Mouse (Mus musculus): ENCODE results near the gene Map2k3. TPM values are rescaled to one million over a fixed set of nuclear protein-coding genes. Genes with fewer than 3 reads are reported as not detected.

Gene Map2k3
- polyA plus RNA-seq, 1 experiment from 2014 or later = 80.0 TPM

DNA sequence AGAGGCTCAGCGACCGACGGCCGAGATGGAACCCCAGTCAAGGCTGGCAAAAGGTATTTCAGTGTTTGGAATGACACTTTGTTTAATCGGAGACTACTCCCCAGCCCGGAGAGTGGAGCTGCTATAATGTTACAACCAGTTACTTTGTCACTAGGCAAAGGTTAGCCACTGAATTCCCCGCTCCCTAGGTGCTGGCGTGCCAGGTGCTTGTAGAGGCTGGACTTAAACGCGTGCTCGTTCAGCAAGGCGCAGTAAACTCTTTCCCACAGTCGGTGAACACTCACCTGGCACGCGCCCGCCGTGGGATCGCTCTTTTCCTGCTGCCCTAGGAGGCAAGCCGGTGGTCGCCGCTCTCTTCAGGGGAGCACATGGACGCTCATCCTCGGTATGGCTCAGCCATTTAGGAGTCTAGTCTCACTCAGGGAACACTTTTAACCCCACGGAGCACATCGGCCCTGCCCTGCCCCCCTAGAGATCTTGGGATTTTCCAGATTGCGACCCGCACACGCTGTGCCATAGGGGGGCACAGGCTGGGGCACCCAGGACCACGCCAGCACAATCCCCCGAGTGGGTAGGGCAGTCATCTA is 458 bp upstream of the Map2k3 start:
- no peaks in the 10 kb centered on the region for H3K9me3 ChIP-seq (ENCODE audit: control insufficient read depth, low read depth, low read length)
- 1% methylated on average over 30 of the region's 30 CpGs for WGBS
- no peaks in the 10 kb centered on the region for H3K36me3 ChIP-seq (ENCODE audit: control insufficient read depth, insufficient read depth, low read length)
- peak overlapping the region; percentile 28; the same call in 1 of the 2 replicates for H3K9ac ChIP-seq (replicated peaks; ENCODE audit: low read depth, low read length)
- H3K4me3 ChIP-seq (ENCODE audit: low read depth, low read length) = peak overlapping the region; percentile 76
- peaks cover 34% of the 10 kb centered on the region for H3K4me1 ChIP-seq (ENCODE audit: control insufficient read depth, insufficient read depth, low read length)
- peak; percentile 25; the same call in 1 of the 2 replicates for ATAC-seq (ENCODE audit: insufficient number of reproducible peaks, insufficient read depth, low FRiP score, low read depth)
- peak overlapping the region; percentile 80 for H3K4me2 ChIP-seq (replicated peaks; ENCODE audit: low read depth, low read length)
- H3K27ac ChIP-seq (ENCODE audit: low read length) = no peak overlapping the region
- H3K27me3 ChIP-seq (ENCODE audit: control insufficient read depth, insufficient read depth, low read length) = no peaks in the 10 kb centered on the region

DNA sequence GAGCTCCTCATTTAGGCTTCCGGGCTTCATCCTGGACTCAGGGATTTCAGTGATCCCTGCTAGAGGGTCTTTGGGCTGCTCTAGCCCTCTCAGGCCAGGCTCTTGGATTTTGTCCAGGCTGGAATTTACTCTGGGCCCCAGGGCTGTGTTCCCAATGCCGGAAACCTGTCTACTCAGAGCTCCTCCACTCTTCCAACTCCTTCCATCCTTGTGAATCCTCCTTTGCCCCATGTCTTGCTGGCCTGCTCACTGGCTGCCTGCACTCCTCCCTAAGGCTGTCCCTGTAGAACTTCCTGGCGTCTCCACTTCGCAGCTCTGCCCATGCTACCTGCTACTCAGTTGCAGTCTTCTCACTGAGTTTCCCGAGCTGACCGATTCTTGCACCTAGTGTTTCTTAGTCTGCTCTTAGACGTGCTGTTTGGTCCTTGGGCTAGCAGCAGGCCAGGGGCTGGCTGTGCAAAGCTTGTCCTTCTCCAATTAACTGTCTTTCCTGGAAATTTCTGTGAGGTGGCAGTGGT is 729 bp downstream of the Map2k3 start:
- Histone ChIP-seq H3K9ac (replicated peaks; ENCODE audit: low read depth, low read length) (peak overlapping the region; percentile 79), H3K4me2 (replicated peaks; ENCODE audit: low read depth, low read length) (peak overlapping the region; percentile 85), H3K36me3 (ENCODE audit: control insufficient read depth, insufficient read depth, low read length) (no peaks in the 10 kb centered on the region), H3K27me3 (ENCODE audit: control insufficient read depth, insufficient read depth, low read length) (no peaks in the 10 kb centered on the region), H3K27ac (ENCODE audit: low read length) (peak overlapping the region; percentile 56; the same call in 1 of the 2 replicates), H3K4me1 (ENCODE audit: control insufficient read depth, insufficient read depth, low read length) (peaks cover 27% of the 10 kb centered on the region), H3K4me3 (ENCODE audit: low read depth, low read length) (peak overlapping the region; percentile 76), H3K9me3 (ENCODE audit: control insufficient read depth, low read depth, low read length) (no peaks in the 10 kb centered on the region)
- ATAC-seq (ENCODE audit: insufficient number of reproducible peaks, insufficient read depth, low FRiP score, low read depth) = no peak
- 1% methylated on average over 7 of the region's 7 CpGs for WGBS

- WGBS = 76% methylated on average over 10 of the region's 10 CpGs
- Histone ChIP-seq H3K4me3 (ENCODE audit: low read depth, low read length) (peak overlapping the region; percentile 76; the same call in 1 of the 2 replicates), H3K4me1 (ENCODE audit: control insufficient read depth, insufficient read depth, low read length) (peaks cover 25% of the 10 kb centered on the region), H3K27ac (ENCODE audit: low read length) (no peak overlapping the region), H3K36me3 (ENCODE audit: control insufficient read depth, insufficient read depth, low read length) (no peaks in the 10 kb centered on the region), H3K9ac (replicated peaks; ENCODE audit: low read depth, low read length) (peak overlapping the region; percentile 18; the same call in 1 of the 2 replicates), H3K9me3 (ENCODE audit: control insufficient read depth, low read depth, low read length) (no peaks in the 10 kb centered on the region), H3K27me3 (ENCODE audit: control insufficient read depth, insufficient read depth, low read length) (no peaks in the 10 kb centered on the region), H3K4me2 (replicated peaks; ENCODE audit: low read depth, low read length) (peak overlapping the region; percentile 85)
- no peak for ATAC-seq (ENCODE audit: insufficient number of reproducible peaks, insufficient read depth, low FRiP score, low read depth)
Observed at GRCm38 (mm10) chr11:60933178-60933930, 1.5 kb downstream of the Map2k3 start.

DNA sequence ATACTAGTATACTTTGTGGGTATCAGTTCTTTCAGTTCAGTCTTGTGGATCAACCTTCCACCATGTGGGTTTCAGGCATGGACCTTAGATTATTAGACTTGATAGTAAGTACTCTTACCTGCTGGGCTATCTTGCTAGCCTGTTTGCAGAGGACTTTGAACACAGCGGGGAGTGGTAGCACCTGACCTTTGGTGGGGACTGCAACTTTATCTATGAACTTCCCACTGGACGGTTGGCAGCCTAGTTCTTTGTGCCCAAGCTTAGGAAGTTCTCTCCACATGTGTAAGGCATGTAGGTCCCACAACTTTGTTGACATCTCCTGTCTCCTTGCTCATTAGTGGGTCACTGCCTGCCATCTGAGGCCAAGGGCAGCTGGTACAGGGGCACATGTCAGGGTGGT is 3.0 kb downstream of the Map2k3 start:
- Histone ChIP-seq H3K9ac (replicated peaks; ENCODE audit: low read depth, low read length) (no peak overlapping the region), H3K27ac (ENCODE audit: low read length) (no peak overlapping the region), H3K27me3 (ENCODE audit: control insufficient read depth, insufficient read depth, low read length) (no peaks in the 10 kb centered on the region), H3K36me3 (ENCODE audit: control insufficient read depth, insufficient read depth, low read length) (no peaks in the 10 kb centered on the region), H3K9me3 (ENCODE audit: control insufficient read depth, low read depth, low read length) (no peaks in the 10 kb centered on the region), H3K4me2 (replicated peaks; ENCODE audit: low read depth, low read length) (no peak overlapping the region), H3K4me1 (ENCODE audit: control insufficient read depth, insufficient read depth, low read length) (peaks cover 25% of the 10 kb centered on the region), H3K4me3 (ENCODE audit: low read depth, low read length) (no peak overlapping the region)
- no peak for ATAC-seq (ENCODE audit: insufficient number of reproducible peaks, insufficient read depth, low FRiP score, low read depth)
- WGBS = 76% methylated on average over 2 of the region's 2 CpGs

- no peak overlapping the region for H3K27ac ChIP-seq (ENCODE audit: low read length)
- H3K9ac ChIP-seq (replicated peaks; ENCODE audit: low read depth, low read length) = no peak overlapping the region
- H3K27me3 ChIP-seq (ENCODE audit: control insufficient read depth, insufficient read depth, low read length) = no peaks in the 10 kb centered on the region
- H3K9me3 ChIP-seq (ENCODE audit: control insufficient read depth, low read depth, low read length) = no peaks in the 10 kb centered on the region
- H3K4me1 ChIP-seq (ENCODE audit: control insufficient read depth, insufficient read depth, low read length) = peaks cover 25% of the 10 kb centered on the region
- no peak overlapping the region for H3K4me3 ChIP-seq (ENCODE audit: low read depth, low read length)
- H3K36me3 ChIP-seq (ENCODE audit: control insufficient read depth, insufficient read depth, low read length) = no peaks in the 10 kb centered on the region
- no peak for ATAC-seq (ENCODE audit: insufficient number of reproducible peaks, insufficient read depth, low FRiP score, low read depth)
- no peak overlapping the region for H3K4me2 ChIP-seq (replicated peaks; ENCODE audit: low read depth, low read length)
- WGBS = 79% methylated on average over 7 of the region's 7 CpGs
Observed at GRCm38 (mm10) chr11:60935326-60935974, 3.6 kb downstream of the Map2k3 start.

- Histone ChIP-seq H3K9ac (replicated peaks; ENCODE audit: low read depth, low read length) (no peak overlapping the region), H3K4me2 (replicated peaks; ENCODE audit: low read depth, low read length) (no peak overlapping the region), H3K9me3 (ENCODE audit: control insufficient read depth, low read depth, low read length) (no peaks in the 10 kb centered on the region), H3K4me1 (ENCODE audit: control insufficient read depth, insufficient read depth, low read length) (peaks cover 29% of the 10 kb centered on the region), H3K4me3 (ENCODE audit: low read depth, low read length) (no peak overlapping the region), H3K27me3 (ENCODE audit: control insufficient read depth, insufficient read depth, low read length) (no peaks in the 10 kb centered on the region), H3K36me3 (ENCODE audit: control insufficient read depth, insufficient read depth, low read length) (no peaks in the 10 kb centered on the region), H3K27ac (ENCODE audit: low read length) (no peak overlapping the region; the same call in 1 of the 2 replicates)
- WGBS = 69% methylated on average over 4 of the region's 4 CpGs
- no peak for ATAC-seq (ENCODE audit: insufficient number of reproducible peaks, insufficient read depth, low FRiP score, low read depth)
Observed at GRCm38 (mm10) chr11:60935975-60936373, 4.1 kb downstream of the Map2k3 start.

DNA sequence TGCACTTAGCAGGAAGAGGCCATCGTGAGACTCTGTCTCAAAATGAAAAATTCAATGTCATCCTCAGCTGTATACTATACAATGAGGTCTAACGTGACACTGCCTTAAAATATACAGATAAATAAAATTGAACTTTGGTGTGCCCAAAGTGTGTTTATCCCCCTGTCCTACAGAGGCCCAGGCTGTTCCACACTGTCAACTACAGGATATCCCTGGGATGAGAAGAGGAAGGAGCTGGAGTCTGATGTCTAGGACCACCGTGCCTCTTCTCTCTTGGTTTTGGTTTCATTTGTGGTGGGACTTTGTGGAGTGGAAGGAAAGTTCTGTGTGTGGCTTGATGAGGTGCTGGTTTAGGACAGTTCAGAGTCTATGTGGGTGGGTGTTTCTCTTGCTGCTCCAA is 5.8 kb downstream of the Map2k3 start:
- 73% methylated on average over 3 of the region's 3 CpGs for WGBS
- Histone ChIP-seq H3K27ac (ENCODE audit: low read length) (no peak overlapping the region), H3K9ac (replicated peaks; ENCODE audit: low read depth, low read length) (no peak overlapping the region), H3K36me3 (ENCODE audit: control insufficient read depth, insufficient read depth, low read length) (peaks cover 5% of the 10 kb centered on the region; the same call in 1 of the 2 replicates), H3K27me3 (ENCODE audit: control insufficient read depth, insufficient read depth, low read length) (no peaks in the 10 kb centered on the region), H3K4me1 (ENCODE audit: control insufficient read depth, insufficient read depth, low read length) (peaks cover 37% of the 10 kb centered on the region), H3K4me3 (ENCODE audit: low read depth, low read length) (no peak overlapping the region), H3K9me3 (ENCODE audit: control insufficient read depth, low read depth, low read length) (no peaks in the 10 kb centered on the region), H3K4me2 (replicated peaks; ENCODE audit: low read depth, low read length) (no peak overlapping the region)
- ATAC-seq (ENCODE audit: insufficient number of reproducible peaks, insufficient read depth, low FRiP score, low read depth) = no peak

GRCm38 (mm10) chr11:60939487-60939886 is 7.7 kb downstream of the Map2k3 start:
- Histone ChIP-seq H3K4me2 (replicated peaks; ENCODE audit: low read depth, low read length) (no peak overlapping the region), H3K9me3 (ENCODE audit: control insufficient read depth, low read depth, low read length) (no peaks in the 10 kb centered on the region), H3K9ac (replicated peaks; ENCODE audit: low read depth, low read length) (no peak overlapping the region), H3K4me3 (ENCODE audit: low read depth, low read length) (no peak overlapping the region), H3K27ac (ENCODE audit: low read length) (no peak overlapping the region), H3K27me3 (ENCODE audit: control insufficient read depth, insufficient read depth, low read length) (no peaks in the 10 kb centered on the region), H3K36me3 (ENCODE audit: control insufficient read depth, insufficient read depth, low read length) (peaks cover 20% of the 10 kb centered on the region; the same call in 1 of the 2 replicates), H3K4me1 (ENCODE audit: control insufficient read depth, insufficient read depth, low read length) (peaks cover 20% of the 10 kb centered on the region)
- 93% methylated on average over 3 of the region's 3 CpGs for WGBS
- no peak for ATAC-seq (ENCODE audit: insufficient number of reproducible peaks, insufficient read depth, low FRiP score, low read depth)
